Mouse (Mus musculus) MEL (cell line): ENCODE results near the gene Lrrc46. TPM values are rescaled to one million over a fixed set of nuclear protein-coding genes. Genes with fewer than 3 reads are reported as not detected.
A peak's percentile ranks its signal among the peaks of the same experiment; 100 is the strongest.

Source experiments
- DNase-seq: peaks from one replicate; pipeline ENCODE4 v3.0.0; 2011; ENCODE audit warnings: low read depth, low spot score
- H3K27ac ChIP-seq: 2 replicates; pipeline ENCODE4 v1.5.1; 2012; ENCODE audit warnings: low read depth, mild to moderate bottlenecking, control low read depth, low read length, moderate library complexity; ENCODE audit not compliant: control insufficient read depth
- H3K27me3 ChIP-seq, 2 experiments: fragments of 150-350 bp in 1 of 2; sonication (generic) in 1 of 2; 2 replicates each; pipeline ENCODE4 v1.6.1; 2012; ENCODE audit warnings: low read length in 2 of 2, mild to moderate bottlenecking in 2 of 2, improper control_type of control experiment in 1 of 2, moderate library complexity in 1 of 2; ENCODE audit not compliant: insufficient read depth in 2 of 2, control insufficient read depth in 1 of 2
- H3K36me3 ChIP-seq, 2 experiments: 2 replicates each; pipeline ENCODE4 v1.6.1; 2012 to 2014; ENCODE audit warnings: low read length in 2 of 2, improper control_type of control experiment in 1 of 2, inconsistent platforms in 1 of 2, mild to moderate bottlenecking in 1 of 2; ENCODE audit not compliant: insufficient read depth in 2 of 2, control insufficient read depth in 1 of 2
- H3K4me1 ChIP-seq, 2 experiments: fragments of 150-350 bp in 1 of 2; sonication (generic) in 1 of 2; 2 replicates each; pipeline ENCODE4 v1.6.1; 2012; ENCODE audit warnings: low read length in 2 of 2, improper control_type of control experiment in 1 of 2, mild to moderate bottlenecking in 1 of 2; ENCODE audit not compliant: insufficient read depth in 2 of 2, control insufficient read depth in 1 of 2
- H3K4me3 ChIP-seq, 2 experiments: fragments of 150-350 bp in 1 of 2; sonication (generic) in 1 of 2; 2 replicates each; pipeline ENCODE4 v1.5.1; 2012; ENCODE audit warnings: low read depth in 2 of 2, low read length in 2 of 2, mild to moderate bottlenecking in 2 of 2, moderate library complexity in 2 of 2, control low read depth in 1 of 2, improper control_type of control experiment in 1 of 2; ENCODE audit not compliant: control insufficient read depth in 1 of 2, insufficient read depth in 1 of 2
- H3K79me2 ChIP-seq: 2 replicates; pipeline ENCODE4 v1.6.1; 2012; ENCODE audit warnings: mild to moderate bottlenecking, low read length, moderate library complexity; ENCODE audit not compliant: control insufficient read depth, poor library complexity, insufficient read depth
- H3K9ac ChIP-seq: 2 replicates; pipeline ENCODE4 v1.6.1; 2012; ENCODE audit warnings: low read depth, mild to moderate bottlenecking, control low read depth, low read length, moderate library complexity; ENCODE audit not compliant: control insufficient read depth, poor library complexity, severe bottlenecking
- H3K9me3 ChIP-seq: fragments of 150-350 bp; sonication (generic); replicated peaks from 2 replicates; pipeline ENCODE4 v1.6.1; 2012; ENCODE audit warnings: mild to moderate bottlenecking, low read length, improper control_type of control experiment, moderate library complexity; ENCODE audit not compliant: insufficient read depth
- BHLHE40 ChIP-seq: IDR thresholded peaks from 2 replicates; pipeline ENCODE4 v1.6.1; 2012; ENCODE audit warnings: low read depth, mild to moderate bottlenecking, inconsistent platforms, low read length, improper control_type of control experiment, borderline replicate concordance
- CHD1 ChIP-seq: IDR thresholded peaks from 2 replicates; pipeline ENCODE4 v1.6.1; 2012; ENCODE audit warnings: low read depth, mild to moderate bottlenecking, inconsistent platforms, low read length, improper control_type of control experiment
- CTCF ChIP-seq, 3 experiments: IDR thresholded peaks in 2 of 3; conservative IDR thresholded peaks in 1 of 3; 2 replicates each; pipeline ENCODE4 v1.5.1; 2011 to 2012; ENCODE audit warnings: low read length in 3 of 3, low read depth in 2 of 3, mild to moderate bottlenecking in 2 of 3, improper control_type of control experiment in 1 of 3, inconsistent platforms in 1 of 3, mixed read lengths in 1 of 3, moderate library complexity in 1 of 3; ENCODE audit not compliant: control insufficient read depth in 1 of 3, insufficient read depth in 1 of 3, poor library complexity in 1 of 3, severe bottlenecking in 1 of 3
- ELF1 ChIP-seq: IDR thresholded peaks from 2 replicates; pipeline ENCODE4 v1.6.1; 2014; ENCODE audit warnings: low read depth, mild to moderate bottlenecking, inconsistent platforms, low read length, improper control_type of control experiment, moderate library complexity
- EP300 ChIP-seq, 2 experiments: IDR thresholded peaks; 2 replicates each; pipeline ENCODE4 v1.6.1; 2011; ENCODE audit warnings: improper control_type of control experiment in 2 of 2, low read length in 2 of 2, low read depth in 1 of 2, mild to moderate bottlenecking in 1 of 2
- ETS1 ChIP-seq: IDR thresholded peaks from 2 replicates; pipeline ENCODE4 v1.6.1; 2012; ENCODE audit warnings: low read depth, mild to moderate bottlenecking, inconsistent platforms, low read length, improper control_type of control experiment, moderate library complexity
- GABPA ChIP-seq: IDR thresholded peaks from 2 replicates; pipeline ENCODE4 v1.6.1; 2012; ENCODE audit warnings: low read depth, mild to moderate bottlenecking, inconsistent platforms, low read length, improper control_type of control experiment, moderate library complexity
- GATA1 ChIP-seq: IDR thresholded peaks from 2 replicates; pipeline ENCODE4 v1.6.1; 2011; ENCODE audit warnings: low read depth, low read length, improper control_type of control experiment
- HCFC1 ChIP-seq: IDR thresholded peaks from 2 replicates; pipeline ENCODE4 v1.6.1; 2012; ENCODE audit warnings: low read depth, mild to moderate bottlenecking, inconsistent platforms, low read length, improper control_type of control experiment, moderate library complexity
- JUND ChIP-seq: IDR thresholded peaks from 2 replicates; pipeline ENCODE4 v1.6.1; 2011; ENCODE audit warnings: low read depth, mild to moderate bottlenecking, improper control_type of control experiment, low read length
- MAFK ChIP-seq: IDR thresholded peaks from 2 replicates; pipeline ENCODE4 v1.6.1; 2011; ENCODE audit warnings: low read depth, mild to moderate bottlenecking, low read length, improper control_type of control experiment, borderline replicate concordance
- MAX ChIP-seq: IDR thresholded peaks from 2 replicates; pipeline ENCODE4 v1.6.1; 2011; ENCODE audit warnings: low read length, improper control_type of control experiment
- MAZ ChIP-seq: IDR thresholded peaks from 2 replicates; pipeline ENCODE4 v1.6.1; 2012; ENCODE audit warnings: low read depth, mild to moderate bottlenecking, inconsistent platforms, low read length, improper control_type of control experiment
- MXI1 ChIP-seq: IDR thresholded peaks from 2 replicates; pipeline ENCODE4 v1.6.1; 2011; ENCODE audit warnings: mild to moderate bottlenecking, low read depth, low read length, improper control_type of control experiment
- MYB ChIP-seq: IDR thresholded peaks from 2 replicates; pipeline ENCODE4 v1.6.1; 2011; ENCODE audit warnings: mild to moderate bottlenecking, low read depth, low read length, improper control_type of control experiment
- MYC ChIP-seq: IDR thresholded peaks from 2 replicates; pipeline ENCODE4 v1.6.1; 2011; ENCODE audit warnings: low read depth, mild to moderate bottlenecking, low read length, improper control_type of control experiment, moderate library complexity
- NELFE ChIP-seq: IDR thresholded peaks from 2 replicates; pipeline ENCODE4 v1.6.1; 2011; ENCODE audit warnings: low read depth, low read length, improper control_type of control experiment
- NRF1 ChIP-seq: IDR thresholded peaks from 2 replicates; pipeline ENCODE4 v1.6.1; 2014; ENCODE audit warnings: low read depth, mild to moderate bottlenecking, inconsistent platforms, low read length, improper control_type of control experiment, moderate library complexity; ENCODE audit not compliant: poor library complexity, insufficient read depth, severe bottlenecking
- POLR2A ChIP-seq, 2 experiments: IDR thresholded peaks; 2 replicates each; pipeline ENCODE4 v1.6.1; 2011 to 2012; ENCODE audit warnings: low read length in 2 of 2, mild to moderate bottlenecking in 2 of 2, control low read depth in 1 of 2, improper control_type of control experiment in 1 of 2, low read depth in 1 of 2, moderate library complexity in 1 of 2; ENCODE audit not compliant: control insufficient read depth in 1 of 2, insufficient read depth in 1 of 2, poor library complexity in 1 of 2
- POLR2AphosphoS2 ChIP-seq: IDR thresholded peaks from 2 replicates; pipeline ENCODE4 v1.6.1; 2011; ENCODE audit warnings: low read length, improper control_type of control experiment
- POLR2AphosphoS5 ChIP-seq: IDR thresholded peaks from 2 replicates; pipeline ENCODE4 v1.6.1; 2012; ENCODE audit warnings: low read depth, borderline replicate concordance, mild to moderate bottlenecking, inconsistent platforms, low read length, moderate library complexity, mixed read lengths
- SIN3A ChIP-seq: IDR thresholded peaks from 2 replicates; pipeline ENCODE4 v1.6.1; 2012; ENCODE audit warnings: low read length, improper control_type of control experiment, inconsistent platforms
- TAL1 ChIP-seq: IDR thresholded peaks from 2 replicates; pipeline ENCODE4 v1.6.1; 2012; ENCODE audit warnings: mild to moderate bottlenecking, inconsistent platforms, low read length, moderate library complexity, mixed read lengths
- TBP ChIP-seq: IDR thresholded peaks from 2 replicates; pipeline ENCODE4 v1.8.0; 2011; ENCODE audit warnings: low read depth, low read length, improper control_type of control experiment
- TCF12 ChIP-seq: IDR thresholded peaks from 2 replicates; pipeline ENCODE4 v1.6.1; 2014; ENCODE audit warnings: low read depth, mild to moderate bottlenecking, inconsistent platforms, low read length, improper control_type of control experiment, moderate library complexity
- USF1 ChIP-seq: IDR thresholded peaks from 2 replicates; pipeline ENCODE4 v1.6.1; 2014; ENCODE audit warnings: low read depth, mild to moderate bottlenecking, inconsistent platforms, low read length, improper control_type of control experiment, moderate library complexity
- USF2 ChIP-seq, 2 experiments: IDR thresholded peaks; 2 replicates each; pipeline ENCODE4 v1.6.1; 2011 to 2012; ENCODE audit warnings: improper control_type of control experiment in 2 of 2, low read length in 2 of 2, borderline replicate concordance in 1 of 2, inconsistent platforms in 1 of 2, low read depth in 1 of 2, mild to moderate bottlenecking in 1 of 2; ENCODE audit not compliant: insufficient read depth in 1 of 2
- ZC3H11A ChIP-seq: IDR thresholded peaks from 2 replicates; pipeline ENCODE4 v1.6.1; 2012; ENCODE audit warnings: low read depth, mild to moderate bottlenecking, inconsistent platforms, low read length, improper control_type of control experiment
- ZKSCAN1 ChIP-seq: IDR thresholded peaks from 2 replicates; pipeline ENCODE4 v1.6.1; 2012; ENCODE audit warnings: low read depth, mild to moderate bottlenecking, inconsistent platforms, low read length, improper control_type of control experiment, moderate library complexity
- ZNF384 ChIP-seq: IDR thresholded peaks from 2 replicates; pipeline ENCODE4 v1.6.1; 2012; ENCODE audit warnings: low read depth, mild to moderate bottlenecking, inconsistent platforms, low read length, improper control_type of control experiment
- polyA plus RNA-seq, 2 experiments: library from polyadenylated mRNA; stranded (reverse) in 1 of 2; unstranded in 1 of 2; fragments of >175 nt in 1 of 2; fragments of >200 nt in 1 of 2; gene quantifications; 2 replicates each; pipeline versions ENCODE4 v1.2.1 to v1.2.4; 2012; ENCODE audit warnings: low replicate concordance in 2 of 2, low read depth in 1 of 2; ENCODE audit not compliant: insufficient read length in 2 of 2, insufficient read depth in 1 of 2, missing spikeins in 1 of 2
- total RNA-seq: library from RNA; depleted of rRNA; stranded (reverse); fragments of 300-350 nt; gene quantifications from 2 replicates; pipeline ENCODE4 v1.2.3, GENCODE M21; 2012

The Lrrc46 gene
- total and polyA plus RNA-seq, 3 experiments: 0.19 to 0.75 TPM; not detected in 1

GRCm38 (mm10) chr11:96995031-96995430 lies 46.2 kb downstream of the Lrrc46 start:
- Histone ChIP-seq H3K4me1 (peaks cover 0 to 14% of the 10 kb centered on the region in 2 experiments), H3K27ac (no peak overlapping the region), H3K27me3 (peaks cover 2 to 10% of the 10 kb centered on the region in 2 experiments; a peak in 3 of 4 replicates), H3K9me3 (no peaks in the 10 kb centered on the region), H3K36me3 (peaks cover 0 to 15% of the 10 kb centered on the region in 2 experiments; a peak in 2 of 4 replicates), H3K9ac (no peak overlapping the region), H3K4me3 (no peak overlapping the region), H3K79me2 (no peaks in the 10 kb centered on the region)
- TF ChIP-seq TCF12 (no peak), ELF1 (no peak), ZKSCAN1 (no peak), USF1 (no peak), NRF1 (no peak), USF2 (IDR thresholded peaks at IDR 0.05; ENCODE audit: borderline replicate concordance in 1 of 2, insufficient read depth in 1 of 2, low read depth in 1 of 2, low read length in 2 of 2) (no peak), JUND (no peak), SIN3A (no peak), HCFC1 (no peak), GABPA (no peak), CHD1 (no peak), MYB (no peak)
- no peak for DNase-seq

GRCm38 (mm10) chr11:96992722-96993311 lies 48.4 kb downstream of the Lrrc46 start:
- Histone ChIP-seq H3K4me3 (no peak overlapping the region), H3K9ac (peak overlapping the region; percentile 56), H3K27me3 (peaks cover 2 to 7% of the 10 kb centered on the region in 2 experiments; a peak in 3 of 4 replicates), H3K36me3 (peaks cover 0 to 15% of the 10 kb centered on the region in 2 experiments; a peak in 2 of 4 replicates), H3K4me1 (peaks cover 0 to 14% of the 10 kb centered on the region in 2 experiments), H3K79me2 (no peaks in the 10 kb centered on the region), H3K27ac (peak overlapping the region; percentile 67), H3K9me3 (no peaks in the 10 kb centered on the region)
- peak; percentile 95 for DNase-seq
- TF ChIP-seq GATA1 (peak; percentile 90), USF2 (IDR thresholded peaks at IDR 0.05; ENCODE audit: borderline replicate concordance in 1 of 2, insufficient read depth in 1 of 2, low read depth in 1 of 2, low read length in 2 of 2) (no peak), EP300 (IDR thresholded peaks at IDR 0.05; ENCODE audit: low read depth in 1 of 2, low read length in 2 of 2) (peak; percentile 92), MXI1 (peak; percentile 52; the same call in 1 of the 2 replicates), TCF12 (peak; percentile 92), POLR2A (IDR thresholded peaks at IDR 0.05; ENCODE audit: control insufficient read depth in 1 of 2, insufficient read depth in 1 of 2, low read depth in 1 of 2, low read length in 2 of 2, poor library complexity in 1 of 2) (0 out of 4 replicates have a peak, but pooled peaks of 1 of the 2 experiments have one; percentile 34), POLR2AphosphoS5 (no peak), SIN3A (peak; percentile 86), MAX (no peak), ZC3H11A (no peak; the same call in 1 of the 2 replicates), MAFK (peak; percentile 55; the same call in 1 of the 2 replicates), CTCF (IDR thresholded peaks at IDR 0.05 in 2 of 3, conservative IDR thresholded peaks at IDR 0.05 in 1 of 3; ENCODE audit: control insufficient read depth in 1 of 3, insufficient read depth in 1 of 3, low read depth in 2 of 3, low read length in 3 of 3, poor library complexity in 1 of 3, severe bottlenecking in 1 of 3) (no peak), MAZ (peak; percentile 62; the same call in 1 of the 2 replicates), TBP (peak; percentile 83), TAL1 (peak; percentile 91), HCFC1 (peak; percentile 58; the same call in 1 of the 2 replicates), MYC (peak; percentile 81; the same call in 1 of the 2 replicates), BHLHE40 (peak; percentile 62; the same call in 1 of the 2 replicates), ZNF384 (no peak), ETS1 (peak; percentile 91), POLR2AphosphoS2 (no peak), NELFE (0 out of 2 replicates have a peak, but pooled peaks have one; percentile 36)
